Mouse (Mus musculus): ENCODE measurements around the gene Nfxl1. TPM values are rescaled to one million over a fixed set of nuclear protein-coding genes. Genes with fewer than 3 reads are reported as not detected.

Nfxl1 gene
- 1 to 10 TPM in 1 of 2 experiments, under 1 TPM in 1; 0.64 to 6.3 TPM for polyA plus RNA-seq (2012; fragmentation: generic; extraction: Trizol)

DNA sequence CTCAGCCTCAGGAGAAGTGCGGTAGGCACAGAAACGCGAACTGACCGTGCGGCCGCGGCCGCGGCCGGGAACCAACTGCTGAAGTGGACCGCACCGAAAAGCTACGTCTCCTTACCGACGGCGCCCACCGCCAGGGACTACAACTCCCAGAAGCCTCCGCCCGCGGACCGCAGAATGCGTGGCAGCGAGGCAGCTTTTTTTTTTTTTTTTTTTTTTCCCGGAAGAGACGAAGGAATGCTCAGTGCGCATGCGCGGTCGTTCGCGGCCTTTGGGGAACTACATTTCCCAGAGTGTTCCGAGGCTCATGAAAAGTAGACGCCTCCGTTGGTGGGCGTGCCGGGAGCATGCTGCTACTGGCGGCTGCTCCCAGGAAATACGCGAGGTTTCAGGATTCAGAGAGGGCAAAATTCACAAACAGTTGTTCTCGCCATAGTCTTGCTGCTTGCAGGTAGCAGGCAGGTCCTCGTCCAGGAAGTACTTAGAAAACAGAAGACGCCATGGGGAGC lies at the start of gene Nfxl1:
Nfxl1 (minus strand) TSS at position 141 of the 506 bp plus-strand sequence.

GRCm38 (mm10) chr5:72587192-72587681 lies 27.8 kb upstream of the Nfxl1 start, which contains the start of gene Gm5868:
Gm5868 (minus strand) TSS chr5:72587551.

DNA sequence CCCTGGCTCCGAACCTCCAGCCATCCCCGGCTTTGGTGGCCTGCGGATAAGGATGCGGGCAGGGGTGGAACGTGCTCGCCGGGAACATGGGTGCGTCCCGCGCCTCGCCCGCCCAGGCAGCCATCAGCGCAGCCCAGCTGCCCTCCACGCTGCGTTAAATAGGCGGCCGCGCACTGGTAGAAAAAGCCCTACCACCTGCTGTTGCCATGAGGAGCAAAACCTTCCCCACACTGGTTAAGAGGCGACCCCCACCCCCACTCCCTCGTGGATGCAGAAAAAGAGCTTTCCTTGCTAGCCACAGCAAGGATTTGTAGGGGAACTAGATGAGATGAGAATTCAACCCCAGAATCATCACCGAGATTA lies 21.5 kb upstream of the Nfxl1 start, which contains the start of gene Zar1:
Zar1 (minus strand) TSS at position 285 of the 363 bp plus-strand sequence.

GRCm38 (mm10) chr5:72503531-72504523 lies 55.7 kb downstream of the Nfxl1 start, which contains the start of gene Corin:
Corin (minus strand) TSS chr5:72504473.

Other genes with a start within 250 kb of the Nfxl1 start
- under 1 TPM in 1 of 2 experiments, not detected in 1; 0.01 TPM for gene Corin, start 55.2 kb downstream of the Nfxl1 start, polyA plus RNA-seq (2012; fragmentation: generic; extraction: Trizol)
- gene Zar1, start 21.6 kb upstream of the Nfxl1 start, polyA plus RNA-seq (2012; fragmentation: generic; extraction: Trizol): not detected
- not detected for gene Gm5868, start 27.9 kb upstream of the Nfxl1 start, polyA plus RNA-seq (2012; fragmentation: generic; extraction: Trizol)
- gene Cnga1, start 84.6 kb upstream of the Nfxl1 start, polyA plus RNA-seq (2012; fragmentation: generic; extraction: Trizol): not detected
- under 1 TPM; 0.09 to 0.15 TPM for gene Nipal1, start 88.1 kb upstream of the Nfxl1 start, polyA plus RNA-seq (2012; fragmentation: generic; extraction: Trizol)
- gene Txk, start 193.1 kb upstream of the Nfxl1 start, polyA plus RNA-seq (2012; fragmentation: generic; extraction: Trizol): under 1 TPM in 1 of 2 experiments, not detected in 1; 0.02 TPM

All from C3H10T1/2 (cell line).